Mouse (Mus musculus) kidney, postnatal 10 days (tissue): ENCODE data around the gene Rap1gap2.

Experiments
- DNase-seq: peaks from one replicate; pipeline ENCODE4 v3.0.0; 2021; ENCODE audit warnings: mixed read lengths

Gene Rap1gap2

DNA sequence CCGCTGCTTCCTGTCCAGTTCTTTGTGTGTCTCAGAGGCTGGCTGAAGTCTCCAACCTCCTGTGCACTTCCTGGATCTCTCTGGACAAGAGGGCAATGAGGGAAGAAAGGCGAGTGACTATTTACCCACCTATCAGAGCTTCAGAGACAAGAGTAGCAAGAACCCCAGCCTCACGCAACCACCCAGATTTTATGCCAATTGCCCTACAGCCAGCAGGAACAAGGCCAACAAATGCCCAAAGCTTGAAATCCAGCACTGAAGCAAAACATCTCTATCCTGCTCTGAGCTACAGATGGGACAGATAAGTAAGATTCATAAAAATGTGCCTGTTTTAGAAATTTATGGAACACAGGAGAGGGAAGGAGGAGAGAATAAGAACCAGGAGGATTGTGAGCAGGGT, 109.7 kb downstream of the Rap1gap2 start:
- no peak for DNase-seq

DNA sequence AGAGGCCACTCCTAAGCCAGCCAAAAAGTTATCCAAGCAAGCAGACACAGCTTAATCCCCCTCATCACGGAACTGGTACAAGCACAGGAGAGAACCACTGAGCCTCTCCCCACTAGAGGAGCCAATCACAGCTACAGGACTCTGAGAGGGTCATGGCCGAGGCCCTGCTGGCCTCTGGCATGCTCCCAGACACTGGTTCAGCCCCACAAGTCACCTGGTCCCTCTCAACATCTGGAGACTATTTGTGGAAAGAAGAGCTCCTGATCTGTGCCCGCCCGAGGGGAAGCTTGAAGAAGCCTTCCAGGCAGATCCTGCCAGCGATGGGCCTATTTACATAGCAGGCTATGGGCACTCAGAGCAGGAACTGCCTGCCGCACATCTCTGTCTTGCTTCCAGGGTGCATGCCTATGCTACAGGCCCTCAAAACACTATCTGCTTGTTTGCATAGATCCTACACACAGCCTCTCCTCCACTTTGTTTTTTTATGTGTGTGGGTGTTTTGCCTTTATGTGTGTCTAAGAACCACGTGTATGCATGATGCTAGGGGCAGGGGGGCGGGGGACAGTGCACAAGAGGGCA, 111.1 kb downstream of the Rap1gap2 start:
- DNase-seq = no peak

DNA sequence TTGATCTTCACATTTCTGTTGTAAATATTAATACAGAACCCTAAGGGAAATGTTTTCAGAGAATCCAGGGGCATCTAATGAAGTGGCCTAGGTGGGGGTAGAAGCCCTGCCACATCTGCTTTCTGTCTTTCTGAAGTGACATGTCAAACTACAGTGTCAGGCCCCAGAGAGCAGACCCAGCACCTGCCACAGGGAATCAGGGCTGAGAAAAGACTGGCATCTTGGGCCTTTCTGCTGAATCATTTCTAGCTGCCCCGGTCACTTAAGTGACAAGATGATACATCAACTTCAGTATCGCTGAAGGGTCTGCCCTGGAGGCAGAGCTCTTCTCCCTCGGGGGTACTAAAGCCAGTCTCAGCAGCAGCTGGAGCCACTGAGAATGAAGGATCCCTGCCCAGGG, 111.7 kb downstream of the Rap1gap2 start:
- DNase-seq = no peak

DNA sequence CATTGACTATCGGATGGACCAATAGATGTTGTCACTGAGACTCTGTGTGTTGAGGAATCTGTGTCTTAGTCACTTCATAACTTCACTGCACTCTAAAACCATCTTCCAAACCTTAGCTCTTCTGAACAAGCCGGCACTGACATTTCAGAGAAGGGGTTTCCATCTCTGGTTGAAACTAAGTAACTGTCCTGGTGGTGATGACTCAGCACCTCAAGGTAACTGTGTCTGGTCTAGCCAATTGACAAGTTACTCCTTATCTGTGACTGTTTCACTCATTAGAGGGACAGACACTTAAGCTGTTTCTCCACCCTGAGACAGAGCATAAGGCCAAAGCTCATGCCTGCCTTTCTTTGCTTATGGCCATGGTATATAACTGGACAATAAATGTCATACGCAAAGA, 114.1 kb downstream of the Rap1gap2 start:
- no peak for DNase-seq

DNA sequence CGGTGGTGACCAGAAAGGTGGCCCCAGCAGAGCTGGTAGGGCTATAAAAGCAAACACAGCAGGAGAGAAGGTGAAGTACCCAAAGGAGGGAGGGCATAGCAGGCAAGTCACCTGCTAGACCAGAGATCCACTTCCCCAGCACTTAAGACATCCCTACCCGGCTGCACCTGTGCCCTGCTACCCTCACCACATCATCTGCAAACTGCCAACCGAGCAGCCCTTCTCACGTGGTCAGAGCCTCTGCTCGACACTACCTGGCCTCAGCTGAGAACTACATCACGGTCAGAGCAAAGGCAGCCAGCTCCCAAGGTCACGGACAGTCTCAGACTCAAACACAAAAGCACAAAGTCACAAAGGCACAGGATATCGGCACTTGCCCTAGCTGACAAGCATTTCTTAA, 116.8 kb downstream of the Rap1gap2 start:
- DNase-seq = no peak

DNA sequence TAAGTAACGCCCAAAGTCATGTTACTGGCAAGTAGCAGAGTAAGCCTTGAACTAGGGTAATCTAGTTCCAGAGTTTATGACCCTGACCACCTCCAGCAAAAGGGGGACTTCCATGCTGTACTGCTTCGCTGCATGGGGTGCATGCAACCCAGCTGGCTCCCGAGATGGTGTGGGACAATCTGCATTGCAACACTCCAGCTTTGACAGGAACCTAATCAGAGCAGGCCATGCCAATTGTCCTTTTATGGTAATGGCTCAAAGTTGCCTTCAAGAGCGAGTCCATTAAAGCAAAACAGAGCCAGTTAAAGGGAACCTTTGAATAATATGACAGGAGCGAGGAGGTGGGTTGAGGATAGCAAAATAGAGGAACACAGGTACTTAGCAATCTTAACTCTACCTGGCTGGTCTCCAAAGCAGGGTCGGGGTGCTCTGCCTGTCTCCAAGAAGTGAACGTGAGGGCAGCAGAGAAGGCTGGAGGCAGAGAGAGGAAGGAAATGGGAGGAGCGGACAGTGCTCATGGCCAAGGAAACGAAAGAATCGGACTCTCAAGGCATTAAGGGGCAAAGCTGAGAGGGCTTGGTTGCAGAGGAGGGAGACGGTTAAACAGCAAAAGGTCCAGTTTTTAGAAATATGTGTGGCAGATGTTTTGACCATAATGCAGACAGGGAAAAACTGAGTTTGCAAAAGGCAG, 117.4 kb downstream of the Rap1gap2 start:
- DNase-seq = no peak

DNA sequence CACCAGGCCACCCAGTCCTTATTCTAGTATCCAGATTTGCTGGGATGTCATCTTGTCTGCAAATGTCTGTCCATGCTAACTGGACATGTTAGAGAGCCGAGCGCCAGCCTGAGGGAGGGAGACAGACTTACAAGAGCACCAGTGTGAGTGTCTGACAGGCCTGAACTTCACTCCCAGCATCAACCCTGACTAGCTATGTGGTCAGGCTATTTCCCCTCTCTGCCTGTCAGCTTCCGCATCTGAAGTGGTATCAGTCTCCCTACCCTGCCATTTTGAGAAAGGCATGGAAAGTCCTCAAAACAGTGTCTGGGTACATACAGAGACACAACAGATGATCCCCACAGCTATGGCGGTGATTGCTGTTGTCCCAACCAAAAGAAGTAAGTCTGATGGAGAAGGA, 119.6 kb downstream of the Rap1gap2 start:
- no peak for DNase-seq

DNA sequence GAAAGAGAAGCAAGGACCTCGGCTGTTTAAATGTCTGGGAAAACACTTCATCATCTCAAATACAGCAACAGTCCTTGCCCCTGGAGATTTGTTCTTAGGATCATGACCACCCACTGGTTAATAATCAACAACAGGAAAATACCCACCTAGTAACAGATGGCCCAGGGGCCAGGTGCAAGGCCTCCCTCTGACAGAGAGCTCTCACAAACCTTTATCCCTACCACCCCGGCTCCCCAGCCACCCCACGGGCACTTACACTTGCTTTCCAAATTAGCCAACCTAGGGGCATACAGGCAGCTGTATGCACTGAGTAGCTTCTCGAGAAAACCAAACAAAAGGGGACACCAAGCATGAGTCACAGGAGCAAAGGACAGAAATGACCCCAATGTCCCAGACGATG, 121.5 kb downstream of the Rap1gap2 start:
- DNase-seq = no peak

DNA sequence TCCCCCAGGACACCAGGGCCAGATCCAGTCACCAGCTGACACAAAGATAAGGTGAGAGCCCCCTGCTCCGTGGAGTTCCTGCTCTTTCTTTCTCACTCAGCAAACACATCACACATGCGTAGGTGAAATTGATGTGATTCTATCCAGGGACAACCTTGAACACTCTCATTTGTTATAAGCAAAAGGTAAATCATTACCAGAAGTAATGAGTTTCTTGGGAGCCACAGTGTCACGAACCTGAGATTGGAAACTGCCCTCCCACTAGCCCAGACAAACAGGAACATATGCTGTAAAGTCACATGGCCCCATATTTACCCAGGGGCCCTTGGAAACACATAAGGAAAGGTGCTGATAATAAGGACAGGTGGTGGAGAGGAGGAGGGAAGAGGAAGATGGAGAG, 122.8 kb downstream of the Rap1gap2 start:
- DNase-seq = peak; percentile 22

DNA sequence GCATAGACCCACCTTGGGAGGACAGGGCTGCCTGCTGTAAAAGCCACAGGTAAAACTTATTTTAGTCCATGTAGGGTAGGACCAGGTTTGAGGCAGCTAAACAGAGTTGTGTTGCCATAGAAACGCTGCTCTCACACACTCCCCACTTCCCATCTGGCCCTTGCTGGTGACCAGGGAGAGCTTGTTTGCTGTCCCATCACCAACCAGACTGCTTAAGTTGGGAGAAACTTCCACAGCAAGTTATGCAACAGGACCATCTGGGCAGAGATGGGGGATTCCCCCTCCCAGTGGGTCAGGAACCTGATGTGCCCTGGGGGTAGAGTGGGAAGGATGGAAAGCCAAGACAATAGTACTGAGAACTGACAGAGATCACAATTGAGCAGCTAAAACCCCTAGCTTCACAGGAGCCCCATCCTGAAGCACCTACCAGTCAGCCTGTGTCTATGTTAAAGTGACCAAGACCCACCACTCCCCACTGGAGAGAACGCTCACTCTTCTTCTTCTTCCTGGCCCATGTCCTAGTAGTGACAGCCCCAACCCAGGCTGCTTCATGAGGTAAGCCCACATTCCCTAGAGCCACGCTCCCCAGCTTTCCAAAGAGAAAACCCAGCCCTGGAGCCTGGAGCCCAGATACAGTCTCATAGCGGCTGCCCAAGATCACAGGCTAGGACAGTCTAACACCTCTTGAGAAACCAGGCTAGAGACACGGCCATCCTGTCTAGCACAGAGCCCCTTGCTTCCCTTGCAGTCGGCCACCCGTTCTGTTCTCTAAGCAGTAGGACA, 125.1 kb downstream of the Rap1gap2 start:
- DNase-seq = no peak

DNA sequence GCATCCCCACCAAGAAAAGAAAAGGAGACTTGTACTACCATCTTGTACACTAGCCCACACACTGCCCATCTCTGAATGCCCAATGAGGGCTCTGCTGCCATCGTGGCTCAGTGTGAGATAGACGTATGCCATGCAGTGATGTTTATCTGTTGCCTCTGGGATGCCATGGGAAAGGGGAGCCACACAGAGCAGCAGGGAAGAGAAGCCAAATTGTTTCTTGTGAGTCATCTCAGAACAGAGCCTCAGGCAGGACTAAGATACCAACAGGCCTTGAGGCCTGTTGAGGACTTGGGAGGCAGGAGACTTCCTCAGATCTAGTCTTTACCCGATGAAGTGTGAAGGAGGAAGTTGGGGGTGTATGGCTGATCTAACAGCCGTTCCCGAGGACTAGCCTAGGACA, 126.8 kb downstream of the Rap1gap2 start:
- no peak for DNase-seq

DNA sequence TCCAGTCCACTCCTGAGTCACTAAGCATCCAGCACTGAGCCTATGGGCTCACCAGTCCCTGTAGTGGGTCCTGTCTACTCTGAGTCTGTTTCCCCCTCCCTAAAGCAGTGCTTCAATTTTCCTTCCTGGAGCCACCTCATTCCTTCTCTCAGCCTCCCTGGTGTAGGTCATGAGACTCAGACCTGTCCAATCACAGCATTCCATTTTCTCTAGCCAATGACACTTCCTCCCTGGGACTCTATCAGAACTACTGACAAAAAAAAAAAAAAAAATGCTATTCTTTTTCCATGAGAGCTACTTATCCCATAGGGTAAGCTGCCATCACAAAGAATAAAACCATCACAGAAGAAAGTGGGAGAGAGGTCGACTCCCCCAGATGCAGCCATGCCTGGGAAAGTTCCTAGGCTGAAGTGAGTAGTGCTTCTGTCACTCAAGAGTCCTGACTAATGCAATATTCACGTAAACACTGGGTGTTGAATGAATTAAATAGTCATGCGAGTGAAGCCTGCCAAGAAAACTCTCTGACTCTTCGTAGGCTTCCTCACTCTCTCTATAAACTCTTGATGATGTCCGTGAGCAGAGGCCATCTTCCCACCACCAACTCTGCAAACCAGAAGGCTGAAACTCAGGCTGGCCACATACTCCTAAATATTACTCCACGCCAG, 127.4 kb downstream of the Rap1gap2 start:
- no peak for DNase-seq

DNA sequence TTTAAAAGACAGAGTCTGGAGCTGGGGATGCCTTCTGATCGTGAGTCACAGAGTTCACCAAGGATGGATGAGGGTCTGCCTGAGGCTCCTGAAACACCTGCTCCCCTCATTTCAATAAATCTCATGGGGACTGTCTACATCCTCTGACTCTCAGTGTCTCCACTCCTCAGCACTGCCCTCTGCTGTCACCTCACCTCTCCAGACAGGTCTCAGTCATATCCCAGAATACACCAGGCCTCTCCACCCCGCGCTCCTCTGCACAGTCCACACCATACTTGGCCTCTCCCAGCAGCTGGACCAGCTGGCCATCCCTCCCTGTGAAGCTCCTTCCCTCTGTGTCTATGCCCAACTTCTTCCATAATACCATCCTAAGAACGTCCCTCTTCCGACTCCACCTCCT, 128.9 kb downstream of the Rap1gap2 start:
- DNase-seq = no peak

DNA sequence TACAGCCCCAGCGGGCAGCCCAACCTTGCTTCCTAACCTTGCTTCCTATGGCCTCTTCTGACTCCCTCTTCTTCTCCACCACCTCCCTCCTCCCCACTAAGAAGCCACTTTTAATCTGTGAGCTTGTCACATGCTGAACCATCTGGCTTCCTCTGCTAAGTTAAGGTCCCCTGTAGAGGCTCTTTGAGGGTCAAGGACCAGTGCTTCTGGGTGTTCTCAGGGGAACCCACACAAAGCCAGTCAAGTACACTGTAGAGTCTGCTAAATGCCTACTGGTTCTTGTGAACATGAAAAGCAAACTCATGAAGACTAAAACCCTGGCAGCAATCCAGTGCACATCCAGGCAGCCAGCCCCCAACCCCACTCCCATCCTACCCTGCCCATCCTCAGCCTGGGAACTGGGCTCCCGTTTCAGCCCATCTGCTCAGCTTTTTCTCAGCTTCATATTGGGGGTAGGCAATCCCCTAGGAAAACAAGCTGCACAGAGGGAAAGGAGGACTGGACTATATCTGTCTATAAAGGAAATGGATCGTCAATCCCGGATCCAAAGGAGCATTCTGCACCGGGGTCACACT, 130.9 kb downstream of the Rap1gap2 start:
- DNase-seq = no peak

DNA sequence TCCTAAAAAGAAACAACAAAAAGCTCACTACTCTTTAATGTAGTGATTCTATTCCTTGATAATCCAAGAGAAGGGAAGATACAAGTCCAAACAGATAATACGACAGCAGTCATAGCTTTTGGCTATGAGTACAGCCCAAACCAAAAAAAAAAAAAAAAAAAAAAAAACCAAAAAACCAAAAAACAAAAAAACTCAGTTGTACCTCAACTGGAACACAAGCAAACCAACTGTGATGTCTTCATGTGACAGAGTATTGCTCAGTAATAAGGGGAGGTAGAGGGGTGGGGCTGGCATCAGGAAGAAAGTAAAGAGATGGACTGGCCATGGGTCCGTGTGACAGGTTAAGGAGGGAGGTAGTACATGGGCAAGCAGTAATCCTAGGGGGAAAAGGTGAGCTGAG, 131.8 kb downstream of the Rap1gap2 start:
- no peak for DNase-seq

DNA sequence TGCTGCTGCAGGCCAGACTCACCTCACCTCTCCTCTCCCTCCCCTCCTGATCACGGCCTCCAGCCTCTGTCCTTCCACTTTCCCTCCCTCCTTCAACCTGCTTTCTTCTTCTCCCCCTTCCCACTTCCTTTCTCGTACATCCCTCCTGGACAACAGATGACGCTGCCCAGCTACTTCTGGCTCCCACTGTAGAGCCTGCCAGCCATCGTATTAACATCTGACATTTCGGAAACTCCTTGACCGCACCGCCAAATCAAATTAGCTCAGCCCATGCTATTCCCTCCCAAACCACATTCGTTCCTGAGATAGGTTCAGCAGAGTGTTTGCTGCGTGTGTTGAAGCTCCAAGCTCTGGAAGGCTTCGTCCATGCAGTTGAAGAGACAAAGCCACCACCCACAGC, 138.0 kb downstream of the Rap1gap2 start:
- no peak for DNase-seq

DNA sequence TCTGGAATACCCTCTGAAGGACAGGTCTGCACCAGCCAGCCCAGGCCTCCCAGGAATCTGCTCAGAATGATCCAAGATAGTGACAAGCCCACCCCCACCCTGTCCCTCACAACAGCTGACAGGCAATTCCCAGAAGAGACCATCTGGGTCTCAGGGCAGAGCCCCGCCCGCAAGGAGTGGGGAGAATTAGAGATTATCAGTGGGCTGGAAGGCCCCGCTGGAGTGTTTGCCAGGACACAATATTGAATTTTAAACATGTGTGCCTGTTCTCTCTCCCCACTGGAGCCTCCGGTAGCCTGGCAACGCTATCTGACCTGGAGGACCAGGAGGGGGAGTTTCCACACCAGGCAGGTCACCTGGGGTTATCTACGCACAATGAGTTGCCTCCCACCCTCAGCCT, 142.5 kb downstream of the Rap1gap2 start:
- no peak for DNase-seq

DNA sequence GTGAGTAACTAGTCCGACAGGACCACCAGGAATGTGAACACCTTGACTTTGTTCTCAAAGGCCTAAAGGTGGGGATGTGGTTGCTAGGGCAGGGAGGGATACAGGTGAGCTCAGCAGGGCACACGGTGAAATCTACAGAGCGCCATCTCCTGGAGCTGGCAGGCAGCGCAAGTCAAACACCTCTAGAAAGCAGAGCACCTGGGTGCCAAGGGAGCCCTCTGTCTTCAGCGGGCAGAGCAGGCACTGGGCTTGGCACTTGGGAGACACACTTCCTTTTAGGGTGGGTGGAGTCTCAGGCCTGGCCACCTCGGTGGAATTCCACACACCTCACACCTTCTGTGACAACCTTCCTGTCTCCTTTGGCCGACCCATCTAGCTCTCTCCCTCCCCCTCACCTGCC, 145.0 kb downstream of the Rap1gap2 start:
- DNase-seq = peak; percentile 51

DNA sequence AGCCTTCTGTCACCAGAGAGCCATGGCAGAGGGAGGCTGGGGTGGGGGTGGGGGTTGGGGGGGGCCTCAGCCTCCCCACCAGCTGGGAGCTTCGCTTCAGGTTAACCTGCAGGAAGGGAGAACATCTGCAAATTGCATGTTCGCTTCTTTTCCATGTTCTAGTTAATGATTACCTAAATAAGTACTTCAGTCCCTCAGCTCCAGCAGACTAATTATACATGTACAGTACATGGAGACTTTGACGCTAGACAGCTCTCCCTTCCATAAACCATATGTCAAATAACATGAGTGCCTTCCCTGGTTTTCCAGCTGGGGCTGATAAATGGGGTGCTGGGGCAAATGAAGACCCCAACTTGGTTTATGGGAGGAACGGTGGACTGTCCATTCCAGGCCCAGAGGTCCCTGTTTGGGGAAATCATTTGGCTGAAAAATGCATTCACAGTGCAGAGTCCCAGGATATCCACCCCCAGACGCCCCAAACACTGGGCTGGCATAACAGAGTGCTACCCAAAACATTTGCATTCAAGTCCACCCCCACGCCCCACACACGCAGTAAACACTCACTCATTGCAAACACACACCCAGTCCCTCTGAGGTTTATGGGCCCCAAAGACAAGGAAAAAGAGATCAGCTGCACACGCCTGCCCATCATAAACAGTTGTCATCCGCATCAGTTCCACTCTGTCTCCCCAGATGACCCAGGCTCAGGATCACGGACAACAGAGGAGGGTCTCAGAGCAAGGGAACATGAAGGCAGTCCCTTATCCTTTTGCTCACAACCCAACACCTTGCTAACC, 146.3 kb downstream of the Rap1gap2 start:
- no peak for DNase-seq

DNA sequence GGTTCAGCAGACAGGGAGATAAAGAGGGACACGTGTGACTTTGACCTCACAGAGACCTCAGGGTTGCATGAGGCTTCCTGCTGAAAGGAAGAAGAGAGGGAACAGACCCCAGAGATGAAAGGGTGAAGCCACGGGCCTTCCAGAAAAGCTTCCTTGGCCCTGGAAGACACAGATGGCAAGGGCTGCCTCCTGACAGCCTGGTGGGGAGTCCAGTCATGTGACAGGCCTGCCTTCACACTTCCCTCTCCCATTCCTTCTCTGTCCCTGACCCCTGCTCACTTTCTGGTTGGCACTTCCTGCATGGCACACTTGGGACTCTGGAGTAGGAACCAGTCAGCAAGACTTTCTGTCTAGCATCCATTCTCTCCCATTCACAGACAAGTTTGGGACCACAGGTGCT, 148.1 kb downstream of the Rap1gap2 start:
- DNase-seq = no peak

DNA sequence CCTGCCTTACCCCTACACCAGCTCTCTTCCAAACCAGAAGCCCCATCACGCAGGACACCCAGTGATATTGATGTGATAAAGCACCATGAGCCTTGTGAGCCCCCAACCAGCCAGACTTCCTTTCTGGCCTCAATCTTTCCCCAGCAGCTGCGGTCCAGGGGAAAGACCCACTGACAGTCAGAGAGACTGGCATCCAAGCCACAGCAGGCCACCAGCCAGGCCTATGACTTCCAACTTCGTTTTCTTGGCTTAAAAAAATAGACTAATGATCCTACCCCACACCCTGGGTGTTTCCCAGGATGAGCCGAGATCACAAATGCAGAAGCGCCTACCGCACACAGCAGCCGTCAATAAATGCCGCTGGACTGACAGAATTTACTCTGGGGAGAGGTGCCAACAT, 151.1 kb downstream of the Rap1gap2 start:
- DNase-seq = no peak

DNA sequence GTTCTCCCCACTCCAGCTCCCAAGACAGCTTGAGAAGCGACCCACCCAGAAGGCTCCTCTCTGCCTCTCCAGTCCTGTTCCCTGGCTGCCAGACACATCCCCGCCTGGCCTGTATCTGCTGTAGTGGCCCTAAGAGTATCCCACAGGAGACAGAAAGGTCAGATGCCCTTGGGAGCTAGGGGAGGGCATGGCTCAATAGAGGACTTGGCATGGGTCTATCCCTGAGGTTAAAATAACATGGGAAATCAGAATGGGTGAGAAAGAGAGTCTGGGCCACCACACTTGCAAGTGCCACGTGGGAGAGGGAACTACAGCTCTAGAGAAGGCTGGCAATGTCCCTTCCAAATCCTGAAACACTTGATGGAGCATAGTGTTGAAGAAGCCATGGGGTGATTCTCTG, 152.3 kb downstream of the Rap1gap2 start:
- DNase-seq = no peak

DNA sequence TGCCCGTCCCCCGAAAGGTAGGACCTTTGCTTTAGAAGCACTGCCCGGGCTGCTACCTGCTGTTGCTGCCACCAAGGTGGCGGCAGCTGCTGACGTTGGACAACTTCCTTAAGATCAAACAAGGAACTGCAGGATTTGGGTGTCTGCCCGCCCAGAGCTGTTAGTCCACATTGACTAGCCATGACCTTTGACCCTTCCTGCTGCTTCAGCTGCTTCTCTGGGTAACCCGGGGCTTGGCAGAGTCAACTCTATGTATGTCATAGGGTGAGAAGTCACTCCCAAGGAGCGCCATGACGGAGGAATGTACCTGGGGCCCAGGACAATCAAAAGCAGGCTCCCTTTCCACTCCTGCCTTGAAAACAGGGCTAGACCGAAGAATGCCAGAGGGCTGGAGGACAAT, 153.5 kb downstream of the Rap1gap2 start:
- peak; percentile 28 for DNase-seq
